Mouse (Mus musculus) c-Kit-positive CD71-positive TER-119-positive erythroid progenitor cells, embryonic 14.5 days (primary cell): ENCODE results near the gene Uhmk1.
"Not testable (repeated sequence)": the region's sequence is repeated elsewhere in the genome, so short reads cannot be mapped to it uniquely, and the experiment has no call there.

Experiments
- DNase-seq: peaks from one replicate; pipeline ENCODE4 v3.0.0-alpha.2; 2013; ENCODE audit warnings: low spot score

Gene Uhmk1

DNA sequence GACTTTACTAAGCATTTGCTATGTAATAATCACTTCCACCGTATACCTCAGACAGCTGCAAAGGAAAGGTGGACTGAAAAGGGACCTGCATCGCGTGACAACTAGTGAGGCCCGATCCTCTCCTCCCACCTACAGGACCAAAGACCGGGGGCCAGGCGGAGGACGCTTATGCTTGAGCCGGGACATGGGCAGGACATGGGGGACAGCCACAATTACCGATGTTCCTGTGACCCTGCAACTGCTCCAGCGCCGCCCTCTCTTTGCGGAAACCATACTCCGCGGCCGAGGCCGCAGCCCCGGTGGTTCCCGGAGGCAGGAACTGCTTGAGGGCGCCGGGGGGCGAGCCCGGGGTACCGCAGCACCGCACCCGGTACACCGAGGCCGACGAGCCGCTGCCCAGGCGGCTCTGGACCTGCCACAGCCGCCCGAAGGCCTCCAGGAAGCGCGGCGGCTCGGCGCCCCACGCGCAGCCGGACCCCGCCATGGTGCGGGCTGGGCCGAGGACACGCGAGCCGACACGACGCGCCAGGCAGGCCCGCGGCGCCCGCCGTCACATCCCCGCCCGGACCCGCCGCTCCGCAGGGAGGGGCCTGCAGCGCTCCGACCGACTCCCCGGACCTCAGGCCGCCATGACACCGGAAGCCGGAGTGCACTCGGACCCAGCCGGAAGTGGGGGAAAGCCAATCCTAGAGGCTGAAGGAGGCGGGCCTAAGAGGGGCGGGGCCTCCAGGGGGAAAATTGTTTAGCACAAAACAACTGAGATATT, at the start of gene Uhmk1:
TSS of gene Uhmk1 (minus strand) at position 641 of the 766 bp plus-strand sequence.
- peak; percentile 77 for DNase-seq

DNA sequence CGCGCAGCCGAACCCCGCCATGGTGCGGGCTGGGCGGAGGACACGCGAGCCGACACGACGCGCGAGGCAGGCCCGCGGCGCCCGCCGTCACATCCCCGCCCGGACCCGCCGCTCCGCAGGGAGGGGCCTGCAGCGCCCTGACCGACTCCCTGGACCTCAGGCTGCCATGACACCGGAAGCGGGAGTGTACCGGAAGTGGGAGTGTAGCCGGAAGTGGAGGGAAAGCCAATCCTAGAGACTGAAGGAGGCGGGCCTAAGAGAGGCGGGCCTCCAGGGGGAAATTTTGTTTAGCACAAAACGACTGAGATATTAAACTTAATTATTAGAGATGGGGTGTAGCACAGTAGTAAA, 40.3 kb upstream of the Uhmk1 start:
- DNase-seq: peak; percentile 53

DNA sequence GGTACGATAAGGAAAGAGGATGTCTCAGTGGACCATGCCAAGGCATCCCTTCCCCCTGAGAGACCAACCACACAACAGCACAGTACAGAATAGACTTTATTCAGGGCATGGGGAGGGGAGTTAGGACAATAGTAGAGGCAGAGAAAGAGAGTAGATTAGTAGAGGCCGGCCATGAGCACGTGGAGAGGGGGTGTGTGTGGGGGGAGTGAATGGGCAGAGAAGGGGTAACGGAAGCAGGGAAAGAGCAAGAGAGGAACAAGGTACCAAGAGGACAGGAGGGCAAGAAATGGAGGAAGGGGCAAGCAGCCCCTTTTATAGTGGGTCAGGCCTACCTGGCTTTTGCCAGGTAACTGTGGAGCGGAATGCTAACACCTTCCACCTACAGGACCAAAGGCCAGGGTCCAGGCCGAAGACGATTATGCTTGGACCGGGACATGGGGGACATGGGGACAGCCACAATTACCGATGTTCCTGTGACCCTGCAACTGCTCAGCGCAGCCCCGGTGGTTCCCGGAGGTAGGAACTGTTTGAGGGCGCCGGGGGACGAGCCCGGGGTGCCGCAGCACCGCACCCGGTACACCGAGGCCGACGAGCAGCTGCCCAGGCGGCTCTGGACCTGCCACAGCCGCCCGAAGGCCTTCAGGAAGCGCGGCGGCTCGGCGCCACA, 39.8 kb upstream of the Uhmk1 start:
- no peak for DNase-seq

DNA sequence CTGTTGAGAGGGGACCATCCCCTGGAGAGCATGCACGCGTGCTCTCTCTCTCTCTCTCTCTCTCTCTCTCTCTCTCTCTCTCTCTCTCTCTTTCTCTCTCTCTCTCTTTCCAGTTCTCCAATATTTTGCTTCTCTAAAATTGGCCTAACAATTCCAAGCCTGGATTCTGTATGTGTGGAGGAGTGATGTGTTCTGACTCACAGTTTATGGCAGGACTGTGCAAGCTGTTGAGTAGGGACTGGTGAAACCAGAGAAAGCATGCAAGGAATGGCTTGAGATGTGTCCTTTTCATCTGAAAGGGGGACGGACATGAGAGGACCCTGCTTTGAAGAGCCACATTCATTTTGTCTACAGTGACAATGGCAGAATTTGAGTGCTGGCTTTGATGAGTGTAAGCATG, 29.8 kb upstream of the Uhmk1 start:
- no peak for DNase-seq

DNA sequence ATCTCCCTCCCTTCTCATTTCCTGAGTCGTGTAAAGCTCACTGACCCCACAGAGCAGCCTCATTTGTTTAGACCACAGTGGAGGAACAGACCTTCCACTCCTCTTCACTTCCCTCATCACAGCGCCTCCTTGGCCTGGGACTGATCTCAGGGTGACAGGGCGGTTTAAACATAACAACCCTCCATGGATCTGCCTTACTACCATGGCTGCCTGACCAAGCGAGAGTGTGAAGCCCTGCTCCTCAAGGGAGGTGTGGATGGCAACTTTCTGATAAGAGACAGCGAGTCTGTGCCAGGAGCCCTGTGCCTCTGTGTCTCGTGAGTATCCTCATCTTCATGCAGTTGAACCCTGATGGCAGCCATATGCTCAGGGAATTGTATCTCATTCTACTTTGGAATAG, 17.5 kb upstream of the Uhmk1 start, which contains the start of gene Sh2d1b2:
TSS of gene Sh2d1b2 (plus strand) at position 62 of the 400 bp plus-strand sequence.
- not testable (repeated sequence) for DNase-seq

DNA sequence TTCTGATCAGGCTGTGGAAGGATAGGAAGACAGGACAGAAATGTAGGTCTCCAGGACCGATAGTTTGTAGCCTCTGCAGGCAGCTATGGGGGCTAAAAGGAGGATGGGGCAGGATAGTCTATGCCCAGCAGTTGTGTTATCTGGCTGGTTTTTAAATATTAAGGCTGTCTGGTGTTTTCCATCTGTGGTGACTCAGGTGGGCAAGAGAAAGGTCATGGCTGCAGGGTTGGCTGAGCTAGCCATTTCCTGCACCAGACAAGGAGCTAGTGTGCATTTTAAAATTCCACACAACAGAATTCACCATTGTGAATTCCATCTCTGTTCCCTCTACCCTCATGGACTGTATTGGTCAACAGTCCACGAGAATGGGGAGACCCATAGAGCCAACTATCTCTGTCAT, 8.1 kb upstream of the Uhmk1 start:
- no peak for DNase-seq

DNA sequence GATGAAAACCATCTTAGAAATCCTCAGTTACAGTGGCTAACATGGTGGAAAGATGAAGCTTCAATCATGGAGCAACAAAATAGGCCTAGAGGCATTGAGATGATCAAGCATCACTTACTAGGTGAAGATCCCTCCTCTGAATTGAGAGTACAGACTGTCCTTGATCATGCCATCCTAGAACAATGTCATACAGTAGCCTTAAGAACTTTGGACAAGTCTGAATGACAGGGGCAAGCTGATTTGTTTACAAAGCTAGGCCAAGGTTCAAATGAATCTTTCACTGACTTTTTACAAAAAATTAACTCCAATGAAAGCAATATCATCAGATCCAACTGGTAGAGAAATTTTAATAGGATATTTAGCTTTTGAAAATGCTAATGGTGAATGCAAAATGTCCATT, 5.2 kb upstream of the Uhmk1 start:
- DNase-seq: no peak

DNA sequence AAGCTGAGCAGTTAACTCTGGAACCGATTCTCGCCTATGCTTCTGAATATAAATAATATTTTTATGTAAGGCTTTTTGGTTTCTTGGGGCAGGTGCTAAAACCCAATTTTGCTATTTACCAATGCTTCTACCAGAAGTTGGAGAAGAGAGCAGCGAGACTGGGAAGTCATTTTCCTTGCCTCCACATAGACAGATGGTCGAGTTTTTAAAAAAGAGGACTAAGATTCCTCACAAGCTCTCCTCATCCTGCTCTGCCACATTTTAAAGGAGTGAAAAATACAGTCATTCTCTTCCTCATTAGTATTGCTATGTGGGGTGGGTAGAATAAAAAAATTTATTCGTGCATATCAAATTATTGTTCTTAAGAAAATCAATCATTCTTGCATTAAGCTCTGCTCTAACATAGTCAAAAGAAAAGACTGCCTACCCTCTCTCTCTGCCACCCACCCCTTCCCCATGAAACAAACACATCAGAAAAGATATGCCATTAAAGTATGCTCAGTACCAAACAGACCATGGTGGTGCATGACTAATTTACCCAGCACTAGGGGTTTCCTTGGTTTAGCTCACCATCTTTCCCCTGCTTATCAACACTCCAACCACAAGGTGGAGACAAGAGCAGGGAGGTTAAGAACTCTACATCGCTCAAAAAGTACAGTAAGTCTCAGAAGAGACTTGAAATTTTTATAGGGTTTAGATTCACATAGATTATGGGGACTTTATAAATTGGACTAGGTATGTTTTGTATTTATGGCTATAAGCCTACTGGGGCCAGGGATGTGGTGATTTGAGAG, 3.1 kb upstream of the Uhmk1 start:
- DNase-seq: peak; percentile 21

DNA sequence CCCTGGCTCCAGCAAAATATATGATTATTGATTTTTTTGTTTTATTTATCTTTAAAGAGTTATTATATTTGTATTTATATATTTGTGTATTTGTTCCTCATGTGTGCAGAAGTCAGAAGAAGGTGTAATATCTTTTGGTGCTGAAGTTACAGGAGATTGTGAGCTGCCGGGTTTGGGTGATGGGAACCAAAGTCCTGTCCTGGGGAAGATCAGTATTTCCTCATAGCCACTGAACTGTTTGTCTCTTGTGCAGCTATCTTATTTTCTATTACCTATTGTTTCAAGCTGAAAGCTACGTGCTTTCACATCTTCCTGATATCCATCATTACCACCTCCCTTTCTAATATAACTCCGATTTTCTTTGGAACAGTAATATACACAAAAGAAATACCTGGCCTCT, 393 bp upstream of the Uhmk1 start:
- DNase-seq: no peak

DNA sequence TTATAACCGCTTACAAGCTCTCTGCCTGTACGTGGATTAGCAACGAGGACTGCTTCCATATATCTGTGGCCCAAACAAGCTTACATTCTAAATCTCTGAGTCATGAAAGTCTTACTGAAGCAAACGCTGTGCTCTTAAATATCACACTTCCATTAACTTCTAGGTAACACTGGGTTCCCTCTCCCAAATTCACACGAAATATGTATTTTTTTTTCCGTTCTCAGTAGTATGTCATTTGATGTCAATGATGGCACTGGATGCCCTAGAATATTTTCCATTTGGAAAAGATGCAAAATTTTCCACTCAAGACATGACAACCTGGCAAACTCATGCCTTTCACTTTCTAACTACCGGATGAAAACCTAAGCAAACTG, 827 bp downstream of the Uhmk1 start:
- peak; percentile 29 for DNase-seq

DNA sequence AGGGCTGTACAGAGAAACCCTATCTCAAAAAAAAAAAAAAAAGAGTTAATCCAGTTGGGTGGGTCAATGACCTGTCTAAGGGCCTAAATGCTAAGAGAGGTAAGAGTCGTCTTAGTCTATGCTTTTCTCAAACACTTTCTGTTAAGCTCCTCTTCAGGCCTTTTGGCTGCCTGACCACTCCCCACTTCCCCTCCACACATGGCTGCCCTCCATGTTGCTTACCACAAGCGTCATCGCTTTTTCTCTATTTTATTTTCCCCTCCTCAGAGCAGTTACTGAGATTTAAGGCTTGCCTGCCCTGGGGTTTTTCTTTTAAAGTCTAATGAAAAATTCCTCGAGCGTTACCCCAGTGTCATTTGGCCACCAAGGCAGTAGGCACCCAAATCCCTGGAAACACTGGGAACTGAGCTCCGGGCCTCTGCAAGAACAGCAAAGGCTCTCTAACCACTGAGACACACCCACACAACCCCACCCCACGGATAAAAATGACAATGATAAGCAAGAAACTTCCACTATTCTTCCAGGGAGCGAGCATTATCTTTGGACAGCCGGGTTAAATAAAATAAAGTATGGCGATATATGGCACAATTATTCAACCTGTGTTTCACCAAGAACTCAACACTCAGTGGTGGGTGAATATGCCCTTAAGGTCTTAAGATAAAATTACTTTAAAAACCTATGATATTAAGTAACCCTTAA, 1.9 kb downstream of the Uhmk1 start:
- no peak for DNase-seq

DNA sequence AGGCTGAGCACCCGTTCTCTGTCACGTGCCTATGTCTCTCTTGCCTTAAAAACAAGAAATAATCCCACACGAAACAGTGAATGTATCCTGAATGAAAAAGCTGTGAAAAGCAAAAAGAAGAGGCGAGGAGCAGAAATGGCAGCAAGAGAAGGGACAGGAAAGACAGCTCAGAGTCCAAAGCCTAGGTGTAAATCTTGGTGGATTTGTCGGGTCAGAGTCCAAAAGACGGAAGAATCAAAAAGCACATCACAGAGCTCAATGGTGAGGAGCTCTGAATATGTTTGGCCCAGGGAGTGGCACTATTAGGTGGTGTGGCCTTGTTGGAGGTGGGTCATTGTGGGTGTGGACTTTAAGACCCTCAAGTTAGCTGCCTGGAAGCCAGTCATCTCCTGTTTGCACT, 8.8 kb downstream of the Uhmk1 start:
- DNase-seq: no peak

DNA sequence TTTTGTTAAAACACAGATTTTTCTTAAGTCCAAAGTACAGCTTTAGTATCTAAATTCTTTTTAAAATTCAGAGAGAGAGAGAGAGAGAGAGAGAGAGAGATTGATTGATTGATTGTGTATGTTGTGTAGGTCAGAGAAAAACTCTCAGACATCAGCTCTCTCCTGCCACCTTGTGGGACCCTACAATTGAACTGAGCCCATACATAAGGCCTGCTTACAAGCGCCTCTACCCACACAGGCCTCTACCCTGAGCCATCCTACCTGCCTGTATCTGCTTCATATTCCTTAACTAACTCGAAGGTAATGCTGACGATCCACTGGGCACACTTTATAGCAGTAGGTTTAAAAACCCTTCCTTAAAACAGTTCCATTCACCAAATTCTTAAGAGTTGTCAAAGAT, 14.8 kb downstream of the Uhmk1 start:
- DNase-seq: peak; percentile 29

DNA sequence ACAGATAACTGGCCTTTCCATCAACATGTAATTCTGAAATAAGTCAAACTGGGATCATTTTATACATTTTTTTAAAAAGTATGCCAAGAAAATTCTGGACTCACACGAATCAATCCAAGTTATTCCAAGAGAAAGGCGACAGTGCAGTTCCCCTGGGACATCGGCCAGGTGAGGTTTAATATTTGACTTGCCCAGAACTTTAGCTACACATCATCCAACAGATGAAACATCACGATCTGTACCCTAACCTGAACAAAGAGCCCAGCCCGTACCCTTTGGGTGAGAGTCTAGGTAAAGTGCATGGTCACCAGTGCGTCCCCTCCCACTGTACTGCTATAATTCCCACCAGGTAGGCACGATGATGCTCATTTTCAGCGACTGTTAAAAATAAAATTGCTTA, 19.0 kb downstream of the Uhmk1 start:
- DNase-seq: no peak

DNA sequence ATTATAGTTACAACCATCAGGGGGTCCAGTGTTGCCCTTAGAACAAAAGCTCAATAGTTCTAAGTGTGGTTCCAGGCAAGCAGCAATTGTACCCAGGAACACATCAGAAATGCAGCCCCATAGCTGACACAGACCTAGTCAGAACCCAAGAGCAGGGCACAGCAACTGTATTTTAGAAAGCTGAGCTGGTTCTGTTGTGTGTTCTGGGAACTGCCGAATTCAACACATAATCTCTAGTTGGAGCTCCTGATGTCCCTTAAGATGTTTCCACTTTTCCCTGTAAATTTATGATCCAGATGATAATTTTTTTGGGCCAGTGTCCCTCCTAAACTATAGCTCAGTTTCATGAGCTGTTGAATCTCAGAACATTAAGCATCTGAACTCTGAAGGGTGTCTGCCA, 23.3 kb downstream of the Uhmk1 start:
- DNase-seq: no peak

DNA sequence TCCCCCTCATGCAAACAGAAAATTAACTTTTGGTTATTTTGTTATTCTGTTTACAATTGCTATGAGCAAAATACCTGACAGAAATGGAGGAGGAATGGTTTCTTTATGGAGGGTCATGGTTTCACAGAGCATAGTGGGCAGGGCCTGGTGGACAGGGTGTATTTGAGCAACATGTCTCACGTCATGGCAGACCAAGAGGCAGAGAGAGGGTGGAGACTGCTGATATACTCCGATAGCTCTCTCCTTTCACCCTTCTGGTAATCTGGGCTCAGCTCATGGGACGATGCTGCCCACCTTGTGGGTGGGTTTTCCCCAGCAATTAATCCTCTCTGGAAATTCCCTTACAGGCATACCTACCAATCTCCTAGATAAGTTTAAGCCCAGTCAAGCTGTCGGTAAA, 25.0 kb downstream of the Uhmk1 start:
- no peak for DNase-seq

DNA sequence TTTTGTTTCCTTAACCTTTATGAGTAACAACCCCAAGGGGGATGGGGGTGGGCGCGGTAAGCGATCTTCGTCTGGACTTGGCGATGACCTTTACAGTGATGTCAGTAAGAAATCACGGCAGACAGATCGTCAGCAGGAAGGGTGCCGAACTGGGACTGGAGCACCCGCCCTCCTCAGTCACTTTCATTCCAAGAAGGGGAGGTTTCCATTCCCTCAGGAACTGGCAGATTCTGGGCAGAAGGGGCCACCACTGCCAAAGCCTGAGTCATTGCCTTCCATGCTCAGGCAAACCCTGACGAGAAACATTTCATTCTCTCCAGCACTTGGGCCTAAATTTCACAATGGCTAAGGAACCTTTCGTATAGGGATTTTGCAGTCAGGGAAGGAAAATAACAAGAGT, 26.6 kb downstream of the Uhmk1 start:
- DNase-seq: no peak

DNA sequence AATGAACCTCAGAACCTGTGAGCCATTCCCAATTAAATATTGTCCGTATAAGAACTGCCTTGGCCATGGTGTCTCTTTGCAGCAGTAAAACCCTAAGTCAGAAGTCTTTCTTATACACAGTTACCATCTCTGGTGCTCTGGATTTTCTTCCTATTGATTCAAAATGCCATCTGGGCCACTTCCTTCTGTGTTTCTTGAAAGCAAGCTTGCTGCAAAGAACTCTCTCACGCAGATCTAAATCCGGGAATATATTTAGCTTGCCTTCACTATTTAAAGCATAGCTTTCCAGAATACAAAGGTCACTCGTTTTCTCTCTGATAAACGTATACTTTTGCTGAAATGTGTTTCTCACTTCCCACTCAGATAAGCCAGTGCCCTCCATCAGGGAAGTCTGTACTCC, 28.7 kb downstream of the Uhmk1 start:
- no peak for DNase-seq

DNA sequence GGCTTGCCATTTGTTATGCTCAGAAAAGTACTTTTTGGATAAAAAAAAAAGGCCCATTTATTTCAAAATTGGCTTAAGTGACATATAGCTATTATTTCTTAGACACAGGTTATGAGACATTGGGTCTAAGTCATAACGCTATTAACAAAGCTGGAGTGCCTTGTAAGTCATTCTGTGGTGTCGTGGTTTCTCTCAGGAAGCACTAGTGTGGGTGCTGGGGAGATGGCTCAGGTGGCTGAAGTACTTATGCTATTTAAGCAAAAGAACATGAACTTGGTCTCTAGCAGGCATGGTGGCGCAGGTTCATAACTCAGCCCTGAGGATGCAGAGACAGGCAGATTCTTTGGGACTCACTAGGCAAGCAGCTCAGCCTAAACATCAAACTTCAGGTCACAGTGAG, 30.1 kb downstream of the Uhmk1 start:
- no peak for DNase-seq

DNA sequence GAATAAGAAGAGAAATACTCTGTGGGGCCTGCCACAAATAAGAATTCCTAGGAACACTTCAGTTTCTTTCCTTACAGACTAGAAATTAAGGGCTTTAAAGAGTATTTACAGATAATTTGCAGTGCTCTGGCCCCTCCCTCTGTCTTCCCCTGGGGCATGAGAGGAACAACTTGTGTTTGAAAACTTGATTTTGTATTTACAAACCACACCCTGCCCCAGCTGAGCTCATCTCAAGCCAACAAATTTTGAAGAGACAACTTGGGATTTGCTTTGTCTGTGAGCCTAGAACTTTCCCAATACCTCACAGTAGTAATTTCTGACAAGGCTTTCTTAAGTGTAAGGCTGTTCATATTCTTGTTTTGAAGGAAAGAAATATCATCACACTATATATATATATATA, 32.5 kb downstream of the Uhmk1 start:
- no peak for DNase-seq

DNA sequence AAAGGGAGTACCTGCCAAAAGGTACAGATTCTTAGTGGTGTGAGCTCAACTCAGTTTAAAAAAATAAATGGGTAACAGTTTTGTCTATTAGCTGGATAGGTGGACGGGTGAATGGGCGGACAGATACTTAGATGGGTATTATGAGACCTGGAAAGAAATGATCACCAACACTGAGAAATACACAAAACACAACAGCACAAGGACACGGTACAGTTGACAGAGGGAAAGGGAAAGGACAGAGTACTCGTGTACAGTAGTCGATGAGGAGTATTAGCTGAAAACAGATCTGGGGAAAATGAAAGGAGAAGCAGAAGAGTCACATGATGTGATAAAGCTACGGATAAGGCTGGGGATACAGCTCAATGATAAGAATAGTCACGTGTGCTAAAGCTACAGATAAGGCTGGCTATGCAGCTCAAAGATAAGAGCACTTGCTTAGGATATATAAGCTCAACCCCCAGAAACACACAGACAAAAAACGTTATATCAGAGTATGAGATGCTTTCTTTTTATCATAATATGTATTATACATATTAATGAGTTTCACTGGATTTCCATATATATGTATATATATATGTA, 38.4 kb downstream of the Uhmk1 start:
- DNase-seq: peak; percentile 67

DNA sequence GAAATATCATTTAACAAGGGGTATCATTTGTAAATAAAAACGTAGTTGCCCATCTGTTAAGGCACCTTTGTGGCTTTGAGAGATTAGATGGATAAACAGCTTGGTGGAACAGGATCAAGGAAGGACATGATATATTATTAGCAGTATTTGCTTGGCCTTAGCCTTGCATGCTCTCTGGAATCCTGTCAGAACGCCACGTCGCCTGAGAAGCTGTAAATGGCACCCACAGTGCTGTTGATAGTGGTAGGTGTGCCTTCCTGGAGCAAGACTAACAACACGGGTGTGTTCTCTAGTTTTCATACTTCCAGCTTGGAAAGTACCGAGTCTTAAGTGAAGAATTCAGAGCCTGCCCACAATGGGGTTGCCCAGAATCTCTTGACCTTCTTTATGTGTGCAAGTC, 39.3 kb downstream of the Uhmk1 start:
- peak; percentile 24 for DNase-seq
